Mouse (Mus musculus): ENCODE measurements around the gene Ifnar2.

- TF ChIP-seq USF1 (IDR thresholded peaks at IDR 0.05; ENCODE audit: low read depth, low read length) (no peak), POLR2A (IDR thresholded peaks at IDR 0.05; ENCODE audit: low read depth, low read length) (peak; percentile 82)
Observed at GRCm38 (mm10) chr16:91405640-91406584, 33.3 kb downstream of the Ifnar2 start, which contains the start of gene Il10rb.
